Mouse (Mus musculus) bone marrow macrophage, adult 2 months (primary cell): ENCODE data around the gene Mmp9.

Experiments used
- CTCF ChIP-seq: IDR thresholded peaks from 2 replicates; pipeline ENCODE4 v1.5.1; 2012; ENCODE audit warnings: low read depth, mild to moderate bottlenecking, low read length, moderate library complexity
- POLR2A ChIP-seq: IDR thresholded peaks from 2 replicates; pipeline ENCODE4 v1.6.1; 2012; ENCODE audit warnings: mild to moderate bottlenecking, low read depth, low read length, borderline replicate concordance

- TF ChIP-seq CTCF, result no peak
- no peak for TF ChIP-seq POLR2A
Measured at GRCm38 (mm10) chr2:164991808-164992207, 51.2 kb downstream of the Mmp9 start.
